Mouse (Mus musculus) myocyte (in vitro differentiated cells): ENCODE measurements around the gene Cog1. TPM values are rescaled to one million over a fixed set of nuclear protein-coding genes. Genes with fewer than 3 reads are reported as not detected.

ENCODE experiments used
- H3K27me3 ChIP-seq: one replicate; pipeline ENCODE4 v1.6.1; 2011; ENCODE audit not compliant: control insufficient read depth, insufficient read depth, insufficient read length
- H3K36me3 ChIP-seq: one replicate; pipeline ENCODE4 v1.6.1; 2011; ENCODE audit not compliant: control insufficient read depth, insufficient read depth
- H3K4me2 ChIP-seq: one replicate; pipeline ENCODE4 v1.6.1; 2011; ENCODE audit warnings: low read depth, control low read depth
- H3K4me3 ChIP-seq: one replicate; pipeline ENCODE4 v1.5.1; 2011; ENCODE audit warnings: mild to moderate bottlenecking, control low read depth, moderate library complexity
- H3K79me2 ChIP-seq: one replicate; pipeline ENCODE4 v1.6.1; 2011; ENCODE audit not compliant: control insufficient read depth, insufficient read depth
- H3ac ChIP-seq: one replicate; pipeline ENCODE4 v1.6.1; 2011; ENCODE audit not compliant: control insufficient read depth, insufficient read length
- CEBPB ChIP-seq: IDR thresholded peaks from 2 replicates; pipeline ENCODE4 v1.6.1; 2011; ENCODE audit warnings: mild to moderate bottlenecking, moderate library complexity; ENCODE audit not compliant: poor library complexity, insufficient read depth, severe bottlenecking
- E2F4 ChIP-seq: IDR thresholded peaks from one replicate; pipeline ENCODE4 v1.6.1; 2011; ENCODE audit warnings: mild to moderate bottlenecking, control low read depth, moderate library complexity; ENCODE audit not compliant: insufficient read depth
- MAX ChIP-seq: IDR thresholded peaks from one replicate; pipeline ENCODE4 v1.6.1; 2011; ENCODE audit warnings: low read depth, mild to moderate bottlenecking, control low read depth
- MYOD1 ChIP-seq, 3 experiments: IDR thresholded peaks; one replicate each; pipeline ENCODE4 v1.6.1; 2011; ENCODE audit warnings: control low read depth in 2 of 3, low read depth in 2 of 3, mild to moderate bottlenecking in 2 of 3, moderate library complexity in 1 of 3; ENCODE audit not compliant: insufficient read length in 2 of 3, control insufficient read depth in 1 of 3
- MYOG ChIP-seq, 3 experiments: IDR thresholded peaks; one replicate each; pipeline ENCODE4 v1.6.1; 2011; ENCODE audit warnings: control low read depth in 2 of 3, low read depth in 2 of 3, mild to moderate bottlenecking in 2 of 3; ENCODE audit not compliant: insufficient read length in 2 of 3, control insufficient read depth in 1 of 3, insufficient read depth in 1 of 3
- POLR2A ChIP-seq: IDR thresholded peaks from one replicate; pipeline ENCODE4 v1.6.1; 2011; ENCODE audit warnings: low read depth, mild to moderate bottlenecking, control low read depth, moderate library complexity; ENCODE audit not compliant: insufficient read length
- POLR2AphosphoS2 ChIP-seq: IDR thresholded peaks from one replicate; pipeline ENCODE4 v1.6.1; 2011; ENCODE audit warnings: low read depth, control low read depth; ENCODE audit not compliant: insufficient read length
- REST ChIP-seq: IDR thresholded peaks from one replicate; pipeline ENCODE4 v1.6.1; 2011; ENCODE audit warnings: mild to moderate bottlenecking, control low read depth, moderate library complexity; ENCODE audit not compliant: insufficient read depth, insufficient read length
- SRF ChIP-seq: IDR thresholded peaks from one replicate; pipeline ENCODE4 v1.6.1; 2011; ENCODE audit warnings: low read depth; ENCODE audit not compliant: control insufficient read depth, insufficient read length
- TCF12 ChIP-seq: IDR thresholded peaks from one replicate; pipeline ENCODE4 v1.6.1; 2011; ENCODE audit warnings: mild to moderate bottlenecking, control low read depth; ENCODE audit not compliant: poor library complexity, insufficient read depth, severe bottlenecking
- TCF3 ChIP-seq: IDR thresholded peaks from one replicate; pipeline ENCODE4 v1.6.1; 2011; ENCODE audit warnings: low read depth, control low read depth; ENCODE audit not compliant: insufficient read length
- USF1 ChIP-seq: IDR thresholded peaks from one replicate; pipeline ENCODE4 v1.6.1; 2011; ENCODE audit warnings: low read depth, mild to moderate bottlenecking, control low read depth, moderate library complexity
- polyA plus RNA-seq: library from polyadenylated mRNA; unstranded; fragments of >200 nt; fragmentation: generic; extraction: Trizol; gene quantifications from one replicate; pipeline ENCODE4 v1.2.1, GENCODE M21; 2012; ENCODE audit warnings: missing spikeins

The Cog1 gene
- polyA plus RNA-seq, 1 experiment = 25.6 TPM

DNA sequence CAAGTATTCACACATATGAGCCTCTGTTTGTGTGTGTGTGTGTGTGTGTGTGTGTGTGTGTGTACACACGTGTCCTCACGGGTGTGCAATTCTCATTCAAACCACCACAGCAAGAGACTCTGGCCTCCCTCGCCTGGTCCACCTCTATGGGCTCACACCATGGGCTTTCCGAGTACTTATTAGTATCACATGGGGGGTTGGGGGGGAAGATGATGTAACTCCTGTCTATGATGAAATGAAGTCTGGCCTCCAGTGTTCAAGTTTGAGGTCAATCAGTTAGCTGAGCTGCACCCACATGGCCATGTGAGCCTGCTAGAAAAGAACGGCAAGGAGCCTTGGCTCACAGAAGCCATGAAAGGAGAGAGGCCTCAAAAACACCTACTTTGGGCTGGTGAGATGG is 15.6 kb upstream of the Cog1 start:
- TF ChIP-seq REST (no peak), SRF (no peak), POLR2AphosphoS2 (no peak), USF1 (no peak), TCF12 (no peak), TCF3 (no peak), MYOD1 (IDR thresholded peaks at IDR 0.05; ENCODE audit: control insufficient read depth in 1 of 3, insufficient read length in 2 of 3, low read depth in 2 of 3) (no peak), MYOG (IDR thresholded peaks at IDR 0.05; ENCODE audit: control insufficient read depth in 1 of 3, insufficient read depth in 1 of 3, insufficient read length in 2 of 3, low read depth in 2 of 3) (no peak), MAX (no peak)
- Histone ChIP-seq H3K79me2 (no peaks in the 10 kb centered on the region), H3ac (no peak overlapping the region), H3K4me2 (no peak overlapping the region), H3K27me3 (no peaks in the 10 kb centered on the region), H3K36me3 (no peaks in the 10 kb centered on the region), H3K4me3 (no peak overlapping the region)

- TF ChIP-seq REST = no peak
- TF ChIP-seq MAX = no peak
- TF ChIP-seq POLR2A = no peak
- TF ChIP-seq MYOD1 (IDR thresholded peaks at IDR 0.05; ENCODE audit: control insufficient read depth in 1 of 3, insufficient read length in 2 of 3, low read depth in 2 of 3) = no peak
- no peak for TF ChIP-seq USF1
- Histone ChIP-seq H3K79me2 (no peaks in the 10 kb centered on the region), H3K4me2 (no peak overlapping the region), H3ac (no peak overlapping the region), H3K4me3 (no peak overlapping the region), H3K27me3 (no peaks in the 10 kb centered on the region), H3K36me3 (no peaks in the 10 kb centered on the region)
Measured at GRCm38 (mm10) chr11:113634699-113635121, 14.3 kb upstream of the Cog1 start.

- Histone ChIP-seq H3K79me2 (no peaks in the 10 kb centered on the region), H3K4me2 (no peak overlapping the region), H3K4me3 (no peak overlapping the region), H3K27me3 (no peaks in the 10 kb centered on the region), H3ac (no peak overlapping the region), H3K36me3 (no peaks in the 10 kb centered on the region)
- TF ChIP-seq MYOD1 (IDR thresholded peaks at IDR 0.05; ENCODE audit: control insufficient read depth in 1 of 3, insufficient read length in 2 of 3, low read depth in 2 of 3) (no peak), USF1 (no peak), TCF12 (no peak), REST (no peak), MYOG (IDR thresholded peaks at IDR 0.05; ENCODE audit: control insufficient read depth in 1 of 3, insufficient read depth in 1 of 3, insufficient read length in 2 of 3, low read depth in 2 of 3) (no peak), TCF3 (no peak), MAX (no peak), SRF (no peak), CEBPB (no peak), E2F4 (no peak), POLR2AphosphoS2 (no peak), POLR2A (no peak)
Measured at GRCm38 (mm10) chr11:113638680-113639079, 10.3 kb upstream of the Cog1 start.

DNA sequence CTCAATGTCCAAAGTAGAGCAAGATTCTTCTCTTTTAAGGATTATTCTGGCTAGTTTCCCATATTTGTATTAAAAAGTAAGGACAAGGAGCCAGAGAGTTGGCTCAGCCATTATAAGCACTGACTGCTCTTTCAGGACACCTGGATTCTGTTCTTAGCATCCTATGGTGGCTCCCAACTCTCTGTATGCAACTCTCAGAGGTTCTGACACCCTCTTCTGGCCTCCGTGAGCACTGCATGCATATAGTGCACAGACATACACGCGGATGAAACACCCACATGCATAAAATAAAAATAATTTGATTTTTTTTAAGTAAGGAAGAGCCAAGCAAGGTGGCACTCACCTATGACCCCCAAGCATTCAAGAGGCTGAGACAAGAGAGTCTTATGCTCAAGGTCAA is 3.8 kb upstream of the Cog1 start:
- TF ChIP-seq CEBPB (no peak), USF1 (no peak), E2F4 (no peak), MYOD1 (IDR thresholded peaks at IDR 0.05; ENCODE audit: control insufficient read depth in 1 of 3, insufficient read length in 2 of 3, low read depth in 2 of 3) (no peak), POLR2AphosphoS2 (no peak), MYOG (IDR thresholded peaks at IDR 0.05; ENCODE audit: control insufficient read depth in 1 of 3, insufficient read depth in 1 of 3, insufficient read length in 2 of 3, low read depth in 2 of 3) (no peak), POLR2A (no peak), MAX (no peak), SRF (no peak), TCF12 (no peak)
- Histone ChIP-seq H3K79me2 (peaks cover 6% of the 10 kb centered on the region), H3K4me2 (no peak overlapping the region), H3K4me3 (no peak overlapping the region), H3K36me3 (no peaks in the 10 kb centered on the region), H3K27me3 (no peaks in the 10 kb centered on the region), H3ac (no peak overlapping the region)

GRCm38 (mm10) chr11:113648152-113648551 is 817 bp upstream of the Cog1 start:
- Histone ChIP-seq H3K4me2 (no peak overlapping the region), H3K36me3 (no peaks in the 10 kb centered on the region), H3ac (no peak overlapping the region), H3K4me3 (no peak overlapping the region), H3K27me3 (no peaks in the 10 kb centered on the region), H3K79me2 (peaks cover 6% of the 10 kb centered on the region)
- TF ChIP-seq E2F4 (no peak), TCF3 (no peak), USF1 (no peak), MYOG (IDR thresholded peaks at IDR 0.05; ENCODE audit: control insufficient read depth in 1 of 3, insufficient read depth in 1 of 3, insufficient read length in 2 of 3, low read depth in 2 of 3) (no peak), REST (no peak), POLR2A (no peak), MYOD1 (IDR thresholded peaks at IDR 0.05; ENCODE audit: control insufficient read depth in 1 of 3, insufficient read length in 2 of 3, low read depth in 2 of 3) (no peak), CEBPB (no peak), TCF12 (no peak), SRF (no peak), POLR2AphosphoS2 (no peak), MAX (no peak)
